Mouse (Mus musculus): ENCODE data around the gene Ldlrad3. TPM values are rescaled to one million over a fixed set of nuclear protein-coding genes. Genes with fewer than 3 reads are reported as not detected.

The Ldlrad3 gene
- total and polyA plus RNA-seq, 3 experiments, result 3.3 to 4.8 (median 3.8) TPM

DNA sequence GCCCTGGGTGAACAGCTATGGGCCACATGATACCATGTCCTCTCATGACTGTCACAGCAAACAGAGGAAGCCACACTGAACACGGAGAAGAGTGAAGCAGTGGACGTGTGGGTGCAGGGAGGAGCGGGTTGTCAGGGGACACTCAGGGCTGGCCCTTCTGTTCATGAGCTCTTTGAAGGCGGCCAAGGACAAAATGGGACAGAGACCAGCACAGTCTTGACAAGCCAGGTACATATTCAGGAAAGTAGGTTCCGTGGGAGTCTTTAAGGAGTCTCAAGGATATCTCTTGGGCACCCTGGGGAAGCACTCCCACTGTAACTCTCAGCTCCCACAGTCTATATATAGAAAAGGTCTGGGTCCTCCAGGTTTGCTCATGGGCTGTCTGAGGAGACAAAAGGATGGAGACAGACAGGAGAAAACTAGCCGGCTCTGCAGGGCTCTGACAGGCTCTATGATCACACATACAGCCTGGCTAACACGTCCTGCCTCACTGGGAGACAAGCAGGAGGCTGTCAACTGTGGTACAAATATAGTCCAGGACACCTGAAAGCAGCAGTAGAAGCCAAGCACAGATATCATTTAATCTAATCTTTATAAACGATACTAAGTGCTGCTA is 121.3 kb downstream of the Ldlrad3 start:
- intact Hi-C loops (cut with DNase I), result no loop called here
- TF ChIP-seq EP300 (IDR thresholded peaks at IDR 0.05; ENCODE audit: insufficient read depth, low read depth, low read length) (no peak), POLR2A (IDR thresholded peaks at IDR 0.05; ENCODE audit: insufficient read depth, low read depth, low read length) (no peak), CTCF (IDR thresholded peaks at IDR 0.05) (no peak)
- 70% methylated on average over 8 of the region's 8 CpGs for WGBS

DNA sequence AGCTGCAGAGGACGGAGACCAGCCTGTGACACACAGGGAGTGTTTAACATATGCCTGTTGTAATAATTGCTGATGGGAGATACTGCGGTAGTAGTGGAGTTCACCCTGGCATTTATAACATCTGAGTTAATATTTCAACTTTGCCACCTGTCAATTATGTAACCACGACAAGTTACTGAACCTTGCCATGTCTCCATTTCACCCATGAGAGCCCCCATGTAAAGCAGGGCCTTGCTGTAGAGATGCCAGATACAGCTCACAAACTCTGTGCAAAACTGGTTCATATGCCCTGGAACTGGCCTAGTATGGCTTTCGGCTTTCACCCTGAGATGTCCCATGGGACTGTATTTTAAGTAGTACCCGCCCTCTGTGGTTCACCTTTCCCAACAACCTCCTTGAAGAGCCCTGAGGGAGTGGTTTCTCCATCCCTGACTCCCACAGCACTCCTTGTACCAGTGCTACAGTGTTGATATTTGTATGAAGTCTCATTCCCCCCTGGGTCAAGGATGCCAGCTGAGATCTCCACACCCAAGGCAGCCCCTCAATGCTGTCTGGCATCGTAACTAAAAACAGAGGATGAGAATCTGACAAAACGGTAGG is 122.2 kb downstream of the Ldlrad3 start:
- intact Hi-C loops (cut with DNase I), result no loop called here
- Histone ChIP-seq H3K9ac (ENCODE audit: low read depth, low read length) (no peak overlapping the region), H3K36me3 (ENCODE audit: control insufficient read depth, insufficient read depth, low read length) (no peaks in the 10 kb centered on the region), H3K27me3 (ENCODE audit: control insufficient read depth, insufficient read depth, low read length) (no peaks in the 10 kb centered on the region), H3K4me1 (ENCODE audit: control insufficient read depth, insufficient read depth, low read length) (no peaks in the 10 kb centered on the region), H3K4me3 (no peak overlapping the region), H3K27ac (no peak overlapping the region), H3K79me2 (replicated peaks; ENCODE audit: control insufficient read depth, insufficient read depth, low read length) (no peaks in the 10 kb centered on the region)
- TF ChIP-seq EP300 (IDR thresholded peaks at IDR 0.05; ENCODE audit: insufficient read depth, low read depth, low read length) (no peak), POLR2A (IDR thresholded peaks at IDR 0.05; ENCODE audit: insufficient read depth, low read depth, low read length) (no peak), CTCF (IDR thresholded peaks at IDR 0.05) (no peak)
- WGBS, result 94% methylated on average over 7 of the region's 7 CpGs
- no peak for DNase-seq

More for the DNA sequence above, 121.3 kb downstream of the Ldlrad3 start:
- DNase-seq, result no peak
- Histone ChIP-seq H3K27me3 (ENCODE audit: control insufficient read depth, insufficient read depth, low read length) (no peaks in the 10 kb centered on the region), H3K36me3 (ENCODE audit: control insufficient read depth, insufficient read depth, low read length) (no peaks in the 10 kb centered on the region), H3K4me1 (ENCODE audit: control insufficient read depth, insufficient read depth, low read length) (no peaks in the 10 kb centered on the region), H3K79me2 (replicated peaks; ENCODE audit: control insufficient read depth, insufficient read depth, low read length) (no peaks in the 10 kb centered on the region), H3K9ac (ENCODE audit: low read depth, low read length) (no peak overlapping the region), H3K4me3 (no peak overlapping the region), H3K27ac (no peak overlapping the region)

DNA sequence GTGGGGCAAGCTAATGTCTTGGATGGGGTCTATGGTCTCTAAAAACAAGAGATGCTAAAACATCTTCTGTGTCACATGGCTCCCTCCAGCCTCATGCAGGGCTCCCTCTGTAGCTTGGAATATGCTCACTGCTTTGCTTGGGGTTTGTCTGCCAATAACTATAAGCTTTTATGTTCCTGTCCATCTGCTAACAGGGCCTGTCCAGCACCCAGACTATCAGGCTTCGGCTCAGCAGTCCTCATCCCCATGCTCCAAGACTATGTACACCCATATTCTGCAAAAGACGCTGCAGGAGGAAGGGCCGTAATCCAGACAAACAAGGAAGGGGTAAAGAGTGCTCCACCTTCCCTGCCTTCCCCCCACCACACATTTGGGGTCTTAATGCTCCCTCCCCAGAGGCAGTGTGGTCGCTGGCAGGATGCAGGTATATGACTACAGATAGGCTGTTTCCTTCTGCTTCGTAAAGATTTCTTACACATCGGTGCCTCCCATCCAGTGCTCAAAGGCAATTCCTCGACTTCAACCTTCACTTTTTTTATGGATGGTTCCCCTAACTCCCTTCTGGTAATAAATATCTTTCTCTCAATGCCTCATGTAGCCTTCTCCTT is 123.2 kb downstream of the Ldlrad3 start:
- Histone ChIP-seq H3K4me1 (ENCODE audit: control insufficient read depth, insufficient read depth, low read length) (no peaks in the 10 kb centered on the region), H3K9ac (ENCODE audit: low read depth, low read length) (no peak overlapping the region), H3K27ac (no peak overlapping the region), H3K4me3 (no peak overlapping the region), H3K36me3 (ENCODE audit: control insufficient read depth, insufficient read depth, low read length) (no peaks in the 10 kb centered on the region), H3K79me2 (replicated peaks; ENCODE audit: control insufficient read depth, insufficient read depth, low read length) (no peaks in the 10 kb centered on the region), H3K27me3 (ENCODE audit: control insufficient read depth, insufficient read depth, low read length) (no peaks in the 10 kb centered on the region)
- DNase-seq, result no peak
- intact Hi-C loops (cut with DNase I), result no loop called here
- TF ChIP-seq CTCF (IDR thresholded peaks at IDR 0.05) (no peak), EP300 (IDR thresholded peaks at IDR 0.05; ENCODE audit: insufficient read depth, low read depth, low read length) (no peak), POLR2A (IDR thresholded peaks at IDR 0.05; ENCODE audit: insufficient read depth, low read depth, low read length) (no peak)
- 83% methylated on average over 7 of the region's 7 CpGs for WGBS

DNA sequence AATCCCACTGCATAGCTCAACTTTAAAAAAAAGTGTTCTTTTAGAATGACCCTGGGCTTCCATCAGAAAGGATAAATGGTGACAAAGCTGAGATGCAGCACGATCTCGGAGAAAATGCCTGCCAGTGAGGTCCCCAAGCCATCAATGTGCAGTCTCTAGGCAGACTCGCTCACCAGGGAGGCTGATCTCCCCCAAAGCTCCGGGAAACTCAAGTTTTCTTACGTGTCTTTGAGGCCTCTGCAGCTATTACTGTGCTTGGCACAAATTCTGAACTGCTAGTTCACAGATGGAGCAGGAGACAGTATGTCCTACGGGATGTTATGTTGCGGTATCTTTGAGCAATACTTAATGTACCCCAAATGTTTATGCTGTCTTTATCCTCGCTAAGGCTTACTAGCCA is 124.3 kb downstream of the Ldlrad3 start:
- no peaks in the 10 kb centered on the region for H3K79me2 ChIP-seq (replicated peaks; ENCODE audit: control insufficient read depth, insufficient read depth, low read length)
- 90% methylated on average over 8 of the region's 8 CpGs for WGBS
- TF ChIP-seq POLR2A (IDR thresholded peaks at IDR 0.05; ENCODE audit: insufficient read depth, low read depth, low read length) (no peak), EP300 (IDR thresholded peaks at IDR 0.05; ENCODE audit: insufficient read depth, low read depth, low read length) (no peak), CTCF (IDR thresholded peaks at IDR 0.05) (no peak)
- H3K4me3 ChIP-seq, result no peak overlapping the region
- no peaks in the 10 kb centered on the region for H3K4me1 ChIP-seq (ENCODE audit: control insufficient read depth, insufficient read depth, low read length)
- H3K36me3 ChIP-seq (ENCODE audit: control insufficient read depth, insufficient read depth, low read length), result no peaks in the 10 kb centered on the region
- DNase-seq, result no peak
- no peak overlapping the region for H3K27ac ChIP-seq
- intact Hi-C loops (cut with DNase I), result no loop called here
- no peak overlapping the region for H3K9ac ChIP-seq (ENCODE audit: low read depth, low read length)
- H3K27me3 ChIP-seq (ENCODE audit: control insufficient read depth, insufficient read depth, low read length), result no peaks in the 10 kb centered on the region

DNA sequence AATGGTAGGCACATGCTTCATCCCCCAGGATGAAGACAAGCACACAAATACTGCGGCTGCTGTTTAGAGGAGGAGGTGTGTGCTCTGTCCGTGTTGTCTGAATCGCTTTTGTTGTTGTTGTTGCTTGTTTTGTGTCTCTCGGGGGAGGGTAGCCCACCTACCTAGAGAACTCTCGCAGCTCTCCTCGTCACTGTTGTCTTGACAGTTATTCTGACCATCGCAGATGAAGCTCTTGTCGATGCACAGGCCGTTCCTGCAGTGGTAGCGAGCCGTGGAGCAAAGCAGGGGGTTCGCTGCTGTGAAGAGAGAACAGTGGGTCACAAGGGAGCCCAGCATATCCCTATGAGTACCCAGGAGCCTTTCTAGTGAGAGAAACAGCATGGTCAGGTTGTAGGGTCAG is 128.4 kb downstream of the Ldlrad3 start:
- Histone ChIP-seq H3K27me3 (ENCODE audit: control insufficient read depth, insufficient read depth, low read length) (no peaks in the 10 kb centered on the region), H3K36me3 (ENCODE audit: control insufficient read depth, insufficient read depth, low read length) (no peaks in the 10 kb centered on the region), H3K79me2 (replicated peaks; ENCODE audit: control insufficient read depth, insufficient read depth, low read length) (no peaks in the 10 kb centered on the region), H3K4me3 (no peak overlapping the region), H3K4me1 (ENCODE audit: control insufficient read depth, insufficient read depth, low read length) (peaks cover 3% of the 10 kb centered on the region), H3K27ac (no peak overlapping the region), H3K9ac (ENCODE audit: low read depth, low read length) (no peak overlapping the region)
- intact Hi-C loops (cut with DNase I), result no loop called here
- 93% methylated on average over 12 of the region's 12 CpGs for WGBS
- TF ChIP-seq EP300 (IDR thresholded peaks at IDR 0.05; ENCODE audit: insufficient read depth, low read depth, low read length), result no peak
- no peak for TF ChIP-seq POLR2A (IDR thresholded peaks at IDR 0.05; ENCODE audit: insufficient read depth, low read depth, low read length)
- no peak for TF ChIP-seq CTCF (IDR thresholded peaks at IDR 0.05)
- DNase-seq, result no peak
